Mouse (Mus musculus): ENCODE measurements around the gene Sec22c. TPM values are rescaled to one million over a fixed set of nuclear protein-coding genes. Genes with fewer than 3 reads are reported as not detected.

Sec22c gene
- polyA plus RNA-seq, 1 experiment from 2014 or later: 17.4 TPM

- H3K36me3 ChIP-seq (ENCODE audit: control insufficient read depth, insufficient read depth, low read length): no peaks in the 10 kb centered on the region
- no peaks in the 10 kb centered on the region for H3K9me3 ChIP-seq (ENCODE audit: control insufficient read depth, low read length)
- WGBS: 86% methylated on average over 10 of the region's 10 CpGs
- DNase-seq (ENCODE audit: low spot score) (no peak), ATAC-seq (ENCODE audit: insufficient read depth, low FRiP score, low TSS enrichment) (no peak)
- H3K4me2 ChIP-seq (ENCODE audit: low read depth): no peak overlapping the region
- H3K27ac ChIP-seq (ENCODE audit: low read depth, low read length): no peak overlapping the region
- H3K4me1 ChIP-seq (ENCODE audit: control insufficient read depth, insufficient read depth, low read length): no peaks in the 10 kb centered on the region
- no peak overlapping the region for H3K4me3 ChIP-seq (ENCODE audit: low read depth, low read length)
- H3K9ac ChIP-seq (ENCODE audit: low read length): no peak overlapping the region
- no peaks in the 10 kb centered on the region for H3K27me3 ChIP-seq (ENCODE audit: control insufficient read depth, insufficient read depth, low read length)
Measured at GRCm38 (mm10) chr9:121632891-121633290, 72.4 kb downstream of the Sec22c start.

GRCm38 (mm10) chr9:121631946-121632345 lies 73.3 kb downstream of the Sec22c start:
- no peaks in the 10 kb centered on the region for H3K9me3 ChIP-seq (ENCODE audit: control insufficient read depth, low read length)
- ATAC-seq (ENCODE audit: insufficient read depth, low FRiP score, low TSS enrichment): no peak
- H3K4me1 ChIP-seq (ENCODE audit: control insufficient read depth, insufficient read depth, low read length): no peaks in the 10 kb centered on the region
- no peaks in the 10 kb centered on the region for H3K36me3 ChIP-seq (ENCODE audit: control insufficient read depth, insufficient read depth, low read length)
- no peak overlapping the region for H3K27ac ChIP-seq (ENCODE audit: low read depth, low read length)
- H3K4me2 ChIP-seq (ENCODE audit: low read depth): no peak overlapping the region
- H3K27me3 ChIP-seq (ENCODE audit: control insufficient read depth, insufficient read depth, low read length): no peaks in the 10 kb centered on the region
- H3K9ac ChIP-seq (ENCODE audit: low read length): no peak overlapping the region
- no peak for DNase-seq (ENCODE audit: low spot score)
- WGBS: 64% methylated on average over 4 of the region's 4 CpGs
- H3K4me3 ChIP-seq (ENCODE audit: low read depth, low read length): no peak overlapping the region

DNA sequence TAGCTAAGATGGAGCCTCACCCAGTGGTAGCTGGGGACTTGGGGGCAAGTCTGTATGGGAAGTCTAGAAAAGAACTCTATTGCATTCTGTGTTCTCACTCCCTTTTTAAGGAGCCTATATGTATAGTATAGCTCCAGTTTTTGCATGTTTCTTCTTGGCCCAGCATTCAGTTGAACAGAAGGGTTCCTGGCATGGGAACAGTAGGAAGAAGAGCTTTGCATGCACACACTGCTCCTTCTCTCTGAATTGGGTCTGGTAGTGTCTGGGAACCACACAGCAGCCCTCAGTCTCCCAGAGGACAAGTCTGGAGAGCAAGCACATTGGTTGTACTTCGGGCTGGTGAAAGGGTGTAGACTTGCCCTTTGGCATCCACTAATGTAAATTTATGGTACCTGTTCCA lies 74.7 kb downstream of the Sec22c start:
- Histone ChIP-seq H3K4me1 (ENCODE audit: control insufficient read depth, insufficient read depth, low read length) (no peaks in the 10 kb centered on the region), H3K27ac (ENCODE audit: low read depth, low read length) (no peak overlapping the region), H3K4me3 (ENCODE audit: low read depth, low read length) (no peak overlapping the region), H3K9me3 (ENCODE audit: control insufficient read depth, low read length) (no peaks in the 10 kb centered on the region), H3K27me3 (ENCODE audit: control insufficient read depth, insufficient read depth, low read length) (no peaks in the 10 kb centered on the region), H3K4me2 (ENCODE audit: low read depth) (no peak overlapping the region), H3K36me3 (ENCODE audit: control insufficient read depth, insufficient read depth, low read length) (no peaks in the 10 kb centered on the region), H3K9ac (ENCODE audit: low read length) (no peak overlapping the region)
- ATAC-seq (ENCODE audit: insufficient read depth, low FRiP score, low TSS enrichment) (no peak), DNase-seq (ENCODE audit: low spot score) (no peak)
- WGBS: 93% methylated on average over 1 of the region's 1 CpGs

Other genes with a start within 250 kb of the Sec22c start
- 2.1 and 2.2 TPM in 2 replicates for gene Cck, start 209.8 kb downstream of the Sec22c start, polyA plus RNA-seq (2014; fragmentation: Nextera tagmentation; extraction: Ambion mirVana)
- not detected in 2 replicates for gene Lyzl4, start 63.4 kb downstream of the Sec22c start, polyA plus RNA-seq (2014; fragmentation: Nextera tagmentation; extraction: Ambion mirVana)
- 0.45 and 0.57 TPM in 2 replicates for gene Vipr1, start 62.8 kb downstream of the Sec22c start, polyA plus RNA-seq (2014; fragmentation: Nextera tagmentation; extraction: Ambion mirVana)
- gene Ss18l2, start 4.8 kb upstream of the Sec22c start, polyA plus RNA-seq (2014; fragmentation: Nextera tagmentation; extraction: Ambion mirVana): 134 and 135 TPM in 2 replicates
- gene Nktr, start 13.7 kb upstream of the Sec22c start, polyA plus RNA-seq (2014; fragmentation: Nextera tagmentation; extraction: Ambion mirVana): 56.9 and 61.7 TPM in 2 replicates
- 6.7 and 7.0 TPM in 2 replicates for gene Zfp651, start 53.8 kb upstream of the Sec22c start, polyA plus RNA-seq (2014; fragmentation: Nextera tagmentation; extraction: Ambion mirVana)
- gene Klhl40, start 72.1 kb upstream of the Sec22c start, polyA plus RNA-seq (2014; fragmentation: Nextera tagmentation; extraction: Ambion mirVana): 3.6 and 4.6 TPM in 2 replicates
- gene Hhatl, start 87.0 kb upstream of the Sec22c start, polyA plus RNA-seq (2014; fragmentation: Nextera tagmentation; extraction: Ambion mirVana): 0.13 TPM in 1 of 2 replicates, not detected in the other
- gene Ccdc13, start 134.0 kb upstream of the Sec22c start, polyA plus RNA-seq (2014; fragmentation: Nextera tagmentation; extraction: Ambion mirVana): 2.4 and 3.6 TPM in 2 replicates
- 151 and 156 TPM in 2 replicates for gene Higd1a, start 152.9 kb upstream of the Sec22c start, polyA plus RNA-seq (2014; fragmentation: Nextera tagmentation; extraction: Ambion mirVana)
- 0.58 and 1.1 TPM in 2 replicates for gene Ackr2, start 192.9 kb upstream of the Sec22c start, polyA plus RNA-seq (2014; fragmentation: Nextera tagmentation; extraction: Ambion mirVana)
- gene Cyp8b1, start 210.8 kb upstream of the Sec22c start, polyA plus RNA-seq (2014; fragmentation: Nextera tagmentation; extraction: Ambion mirVana): not detected in 2 replicates
- 0.66 and 0.81 TPM in 2 replicates for gene Fam198a, start 245.5 kb upstream of the Sec22c start, polyA plus RNA-seq (2014; fragmentation: Nextera tagmentation; extraction: Ambion mirVana)